Mouse (Mus musculus): ENCODE data around the gene Grik4.

Grik4 gene

GRCm38 (mm10) chr9:42649872-42650271, 294.4 kb downstream of the Grik4 start:
- no peak for DNase-seq

GRCm38 (mm10) chr9:42648051-42648450, 296.2 kb downstream of the Grik4 start:
- no peak for DNase-seq

GRCm38 (mm10) chr9:42647596-42647995, 296.7 kb downstream of the Grik4 start:
- no peak for DNase-seq

- DNase-seq: no peak
Measured at GRCm38 (mm10) chr9:42646821-42647220, 297.5 kb downstream of the Grik4 start.

GRCm38 (mm10) chr9:42645161-42645560, 299.1 kb downstream of the Grik4 start:
- no peak for DNase-seq

GRCm38 (mm10) chr9:42642821-42643220, 301.5 kb downstream of the Grik4 start:
- DNase-seq: peak in 1 of 2 experiments; percentile 29

GRCm38 (mm10) chr9:42641550-42642117, 302.7 kb downstream of the Grik4 start:
- no peak for DNase-seq

- DNase-seq: no peak
Measured at GRCm38 (mm10) chr9:42636446-42636845, 307.8 kb downstream of the Grik4 start.

GRCm38 (mm10) chr9:42631479-42631878, 312.8 kb downstream of the Grik4 start:
- peak in 1 of 2 experiments; percentile 17 for DNase-seq

GRCm38 (mm10) chr9:42627634-42628033, 316.7 kb downstream of the Grik4 start:
- peak; percentile 32 to 49 for DNase-seq

- DNase-seq: no peak
Measured at GRCm38 (mm10) chr9:42627146-42627545, 317.1 kb downstream of the Grik4 start.

GRCm38 (mm10) chr9:42626226-42626775, 318.0 kb downstream of the Grik4 start:
- DNase-seq: no peak

GRCm38 (mm10) chr9:42614409-42614808, 329.9 kb downstream of the Grik4 start:
- DNase-seq: no peak

- no peak for DNase-seq
Measured at GRCm38 (mm10) chr9:42613827-42614226, 330.5 kb downstream of the Grik4 start.

GRCm38 (mm10) chr9:42612482-42612991, 331.8 kb downstream of the Grik4 start:
- DNase-seq: no peak

GRCm38 (mm10) chr9:42601445-42601844, 342.8 kb downstream of the Grik4 start:
- DNase-seq: peak in 1 of 2 experiments; percentile 26

- no peak for DNase-seq
Measured at GRCm38 (mm10) chr9:42597525-42597924, 346.8 kb downstream of the Grik4 start.

GRCm38 (mm10) chr9:42578511-42578910, 365.8 kb downstream of the Grik4 start:
- DNase-seq: peak; percentile 83 to 85

GRCm38 (mm10) chr9:42578106-42578505, 366.2 kb downstream of the Grik4 start:
- DNase-seq: peak in 1 of 2 experiments; percentile 43

GRCm38 (mm10) chr9:42573616-42574350, 370.5 kb downstream of the Grik4 start:
- peak in 1 of 2 experiments; percentile 35 for DNase-seq

- DNase-seq: peak; percentile 83 to 89
Measured at GRCm38 (mm10) chr9:42573180-42573579, 371.1 kb downstream of the Grik4 start.

GRCm38 (mm10) chr9:42565921-42566320, 378.4 kb downstream of the Grik4 start:
- DNase-seq: no peak

GRCm38 (mm10) chr9:42555186-42555585, 389.1 kb downstream of the Grik4 start:
- no peak for DNase-seq

GRCm38 (mm10) chr9:42550116-42550515, 394.2 kb downstream of the Grik4 start:
- DNase-seq: peak; percentile 87 to 92
